Mouse (Mus musculus): ENCODE data around the gene Stxbp5.

Gene Stxbp5

DNA sequence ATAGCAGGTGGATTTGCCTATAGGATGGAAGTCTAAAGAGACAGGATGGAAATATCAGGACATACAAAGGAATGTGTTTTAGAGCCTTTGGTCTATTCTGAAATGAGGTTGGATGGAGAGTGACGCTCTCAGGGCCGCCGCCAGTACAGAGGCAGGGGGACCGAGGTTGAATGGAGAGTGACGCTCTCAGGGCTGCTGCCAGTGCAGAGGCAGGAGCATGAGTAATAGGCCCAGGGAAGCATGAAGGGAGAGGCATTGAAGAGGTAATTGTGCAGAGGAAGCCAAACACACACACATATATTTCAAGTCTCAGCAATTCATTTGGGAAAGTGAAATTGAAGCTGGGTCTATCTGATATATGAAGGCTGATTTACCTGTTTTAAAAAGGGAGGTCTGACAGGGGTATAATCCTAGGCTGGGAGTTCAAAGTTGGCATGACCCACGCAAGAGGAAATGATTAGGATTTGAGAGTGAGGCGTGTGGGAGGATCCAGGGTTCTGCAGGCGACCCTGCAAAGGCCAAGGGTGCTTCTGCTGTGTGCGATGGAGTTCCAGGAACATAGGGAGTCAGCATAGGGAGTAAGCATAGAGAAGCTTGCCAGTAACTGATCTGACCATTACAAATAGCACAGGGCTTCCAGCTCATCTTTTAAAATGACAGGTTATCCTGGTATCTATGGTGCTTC lies 168.7 kb downstream of the Stxbp5 start:
- no peak for DNase-seq

GRCm38 (mm10) chr10:9722519-9723303 lies 178.2 kb downstream of the Stxbp5 start:
- DNase-seq: no peak

DNA sequence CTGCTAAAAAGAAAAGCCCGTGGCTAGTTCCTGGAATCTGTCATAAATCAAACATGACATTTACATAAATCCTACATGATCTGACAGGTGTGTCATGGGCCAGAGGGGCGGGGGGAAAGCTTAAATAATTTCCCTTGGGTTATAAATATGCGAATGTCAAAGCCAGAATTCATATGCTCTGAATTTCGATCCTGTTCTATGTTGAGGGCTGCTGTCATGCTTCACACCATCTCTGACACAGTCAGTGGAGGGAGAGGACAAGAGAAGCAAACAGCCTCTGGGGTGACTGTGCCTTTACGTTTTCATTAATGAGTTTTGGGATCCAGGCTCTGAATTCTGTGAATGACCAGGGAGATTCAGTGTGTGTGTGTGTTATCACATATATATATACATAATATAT lies 180.9 kb downstream of the Stxbp5 start:
- no peak for DNase-seq

GRCm38 (mm10) chr10:9718086-9718485 lies 182.8 kb downstream of the Stxbp5 start:
- no peak for DNase-seq
